Mouse (Mus musculus) thymus, adult 2 months (tissue): ENCODE measurements at regions not wholly inside any gene's neighbourhood (a gene's known extent, or its start where the extent isn't known, plus 50 kb on each side); places are given as distances from the start of the nearest gene placed in this dataset.
"Not testable (repeated sequence)": the region's sequence is repeated elsewhere in the genome, so short reads cannot be mapped to it uniquely, and the experiment has no call there.

Source experiments
- CTCF ChIP-seq: fragments of 200-500 bp; IDR thresholded peaks from 2 replicates; pipeline ENCODE4 v1.5.1; 2012; ENCODE audit warnings: mild to moderate bottlenecking, control low read depth, low read length, moderate library complexity, borderline replicate concordance; ENCODE audit not compliant: control insufficient read depth, poor library complexity, insufficient read depth; ENCODE audit errors: extremely low read depth
- POLR2A ChIP-seq: fragments of 200-500 bp; IDR thresholded peaks from 2 replicates; pipeline ENCODE4 v1.6.1; 2012; ENCODE audit warnings: mild to moderate bottlenecking, low read length, control low read depth, moderate library complexity; ENCODE audit not compliant: control insufficient read depth, poor library complexity, insufficient read depth; ENCODE audit errors: extremely low read depth

DNA sequence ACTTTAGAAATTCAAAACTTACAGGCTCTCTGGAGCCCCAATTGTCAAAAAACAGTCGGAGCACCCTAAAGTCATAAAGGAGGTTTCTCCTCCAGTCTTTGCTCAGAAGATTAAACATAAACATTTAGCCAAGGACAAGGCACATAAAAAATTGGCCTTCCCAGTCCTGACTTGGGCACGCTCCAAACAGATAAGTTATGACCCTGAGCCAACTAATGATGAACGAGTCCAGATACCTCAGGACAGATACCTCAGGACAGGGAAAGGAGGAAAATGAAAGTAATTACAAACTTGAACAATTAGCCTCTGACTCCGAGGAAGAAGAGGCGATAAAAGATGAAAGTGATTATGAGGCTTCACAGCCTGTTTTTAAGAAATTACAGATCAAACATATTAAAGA is 190.9 kb upstream of the Mrpl21 start:
- TF ChIP-seq POLR2A, CTCF: not testable (repeated sequence)
